Mouse (Mus musculus) midbrain, postnatal 0 days (tissue): ENCODE measurements around the gene Ptpn5. TPM values are rescaled to one million over a fixed set of nuclear protein-coding genes. Genes with fewer than 3 reads are reported as not detected.

Source experiments
- ATAC-seq: fragments of 200-750 bp; cut with Nextera tagmentation; 2 replicates; pipeline ENCODE4 v1.8.0; 2017; ENCODE audit warnings: moderate number of reproducible peaks, mild to moderate bottlenecking, moderate TSS enrichment, moderate library complexity; ENCODE audit not compliant: low FRiP score
- DNase-seq: peaks from one replicate; pipeline ENCODE4 v3.0.0-alpha.2; 2015; ENCODE audit warnings: low spot score
- H3K27ac ChIP-seq: fragments of 300-500 bp; sonication (generic); 2 replicates; pipeline ENCODE4 v1.5.1; 2014; ENCODE audit warnings: low read depth, mild to moderate bottlenecking, low read length, mixed read lengths
- H3K27me3 ChIP-seq: fragments of 300-500 bp; sonication (generic); 2 replicates; pipeline ENCODE4 v1.6.1; 2014; ENCODE audit warnings: low read length, control low read depth, mixed read lengths; ENCODE audit not compliant: insufficient read depth
- H3K36me3 ChIP-seq: fragments of 300-500 bp; sonication (generic); 2 replicates; pipeline ENCODE4 v1.6.1; 2014; ENCODE audit warnings: low read length, control low read depth, mixed read lengths; ENCODE audit not compliant: insufficient read depth
- H3K4me1 ChIP-seq: fragments of 300-500 bp; sonication (generic); 2 replicates; pipeline ENCODE4 v1.6.1; 2014; ENCODE audit warnings: mild to moderate bottlenecking, control low read depth, antibody characterized with exemption, low read length, mixed read lengths; ENCODE audit not compliant: insufficient read depth
- H3K4me2 ChIP-seq: fragments of 300-500 bp; sonication (generic); 2 replicates; pipeline ENCODE4 v1.6.1; 2014; ENCODE audit warnings: low read depth, mild to moderate bottlenecking, low read length, mixed read lengths; ENCODE audit not compliant: poor library complexity, severe bottlenecking
- H3K4me3 ChIP-seq: fragments of 300-500 bp; sonication (generic); 2 replicates; pipeline ENCODE4 v1.5.1; 2014; ENCODE audit warnings: low read depth, mild to moderate bottlenecking, low read length, moderate library complexity
- H3K9ac ChIP-seq: fragments of 300-500 bp; sonication (generic); replicated peaks from 2 replicates; pipeline ENCODE4 v1.6.1; 2014; ENCODE audit warnings: mild to moderate bottlenecking, low read length, moderate library complexity, mixed read lengths; ENCODE audit not compliant: poor library complexity, severe bottlenecking
- H3K9me3 ChIP-seq: fragments of 300-500 bp; sonication (generic); 2 replicates; pipeline ENCODE4 v1.6.1; 2016; ENCODE audit warnings: low read length, control low read depth
- CTCF ChIP-seq: IDR thresholded peaks from 2 replicates; pipeline ENCODE4 v1.5.1; 2016; ENCODE audit warnings: antibody characterized with exemption, mild to moderate bottlenecking
- WGBS: fragments of 180-500 bp; shearing (Covaris S2); extraction: QIAGEN DNeasy Blood & Tissue Kit; methylation state at CpG from one replicate; pipeline ENCODE4 v1.1.7; 2014; 5-methylcytosine and 5-hydroxymethylcytosine counted together
- polyA plus RNA-seq: library from polyadenylated mRNA; unstranded; fragments of >200 nt; fragmentation: Nextera tagmentation; extraction: Ambion mirVana; gene quantifications from 2 replicates; pipeline ENCODE4 v1.2.1, GENCODE M21; 2015
- total RNA-seq: library from RNA; depleted of rRNA; stranded (reverse); fragments of >200 nt; gene quantifications from 2 replicates; pipeline ENCODE4 v1.2.3, GENCODE M21; 2014

The Ptpn5 gene
- total and polyA plus RNA-seq, 2 experiments from 2014 or later = 114 to 187 TPM

GRCm38 (mm10) chr7:47139823-47140325, 6.4 kb upstream of the Ptpn5 start:
- Histone ChIP-seq H3K9ac (no peak overlapping the region), H3K9me3 (no peaks in the 10 kb centered on the region), H3K4me3 (no peak overlapping the region), H3K27ac (no peak overlapping the region), H3K4me1 (no peaks in the 10 kb centered on the region), H3K27me3 (no peaks in the 10 kb centered on the region), H3K4me2 (no peak overlapping the region), H3K36me3 (no peaks in the 10 kb centered on the region)
- ATAC-seq (no peak), DNase-seq (no peak)
- TF ChIP-seq CTCF = no peak
- WGBS = 81% methylated on average over 8 of the region's 8 CpGs

GRCm38 (mm10) chr7:47134570-47134969, 1.1 kb upstream of the Ptpn5 start:
- H3K4me2 ChIP-seq = no peak overlapping the region
- no peak for ATAC-seq
- no peak for DNase-seq

GRCm38 (mm10) chr7:47132931-47133260, 588 bp downstream of the Ptpn5 start:
- H3K9me3 ChIP-seq = no peaks in the 10 kb centered on the region
- H3K36me3 ChIP-seq = no peaks in the 10 kb centered on the region
- no peaks in the 10 kb centered on the region for H3K27me3 ChIP-seq
- under 1% methylated on average over 10 of the region's 10 CpGs for WGBS
- no peak for ATAC-seq
- TF ChIP-seq CTCF = no peak
- H3K4me3 ChIP-seq = peak overlapping the region; percentile 67
- peak overlapping the region; percentile 77 for H3K4me2 ChIP-seq
- H3K27ac ChIP-seq = peak overlapping the region; percentile 90
- peak overlapping the region; percentile 75 for H3K9ac ChIP-seq
- no peak for DNase-seq
- no peaks in the 10 kb centered on the region; the same call in 1 of the 2 replicates for H3K4me1 ChIP-seq

More at GRCm38 (mm10) chr7:47134570-47134969, 1.1 kb upstream of the Ptpn5 start:
- Histone ChIP-seq H3K27ac (no peak overlapping the region), H3K4me3 (no peak overlapping the region), H3K9ac (no peak overlapping the region), H3K36me3 (no peaks in the 10 kb centered on the region), H3K9me3 (no peaks in the 10 kb centered on the region), H3K4me1 (no peaks in the 10 kb centered on the region; the same call in 1 of the 2 replicates), H3K27me3 (no peaks in the 10 kb centered on the region)
- 42% methylated on average over 5 of the region's 5 CpGs for WGBS
- no peak for TF ChIP-seq CTCF

- Histone ChIP-seq H3K9ac (peak overlapping the region; percentile 75), H3K4me1 (no peaks in the 10 kb centered on the region; the same call in 1 of the 2 replicates), H3K27me3 (no peaks in the 10 kb centered on the region), H3K36me3 (no peaks in the 10 kb centered on the region), H3K27ac (peak overlapping the region; percentile 90), H3K4me2 (peak overlapping the region; percentile 77), H3K9me3 (no peaks in the 10 kb centered on the region), H3K4me3 (peak overlapping the region; percentile 67)
- ATAC-seq (peak; percentile 89), DNase-seq (peak; percentile 82)
- TF ChIP-seq CTCF = peak; percentile 67
- 0% methylated on average over 52 of the region's 65 CpGs for WGBS
Observed at GRCm38 (mm10) chr7:47132180-47132930, 1.1 kb downstream of the Ptpn5 start.

GRCm38 (mm10) chr7:47131840-47132179, 1.7 kb downstream of the Ptpn5 start:
- 0% methylated on average over 13 of the region's 15 CpGs for WGBS
- peak overlapping the region; percentile 75 for H3K9ac ChIP-seq
- ATAC-seq (peak; percentile 28), DNase-seq (peak; percentile 42)
- H3K4me1 ChIP-seq = no peaks in the 10 kb centered on the region; the same call in 1 of the 2 replicates
- no peak for TF ChIP-seq CTCF
- H3K9me3 ChIP-seq = no peaks in the 10 kb centered on the region
- H3K4me2 ChIP-seq = peak overlapping the region; percentile 77
- H3K36me3 ChIP-seq = no peaks in the 10 kb centered on the region
- H3K4me3 ChIP-seq = peak overlapping the region; percentile 67
- H3K27ac ChIP-seq = peak overlapping the region; percentile 90
- H3K27me3 ChIP-seq = no peaks in the 10 kb centered on the region

- H3K9ac ChIP-seq = peak overlapping the region; percentile 75
- DNase-seq = peak; percentile 12
- 33% methylated on average over 8 of the region's 8 CpGs for WGBS
- no peak for ATAC-seq
- H3K4me1 ChIP-seq = no peaks in the 10 kb centered on the region; the same call in 1 of the 2 replicates
- H3K4me3 ChIP-seq = peak overlapping the region; percentile 67
- H3K36me3 ChIP-seq = no peaks in the 10 kb centered on the region
- peak overlapping the region; percentile 77 for H3K4me2 ChIP-seq
- peak overlapping the region; percentile 90; the same call in 1 of the 2 replicates for H3K27ac ChIP-seq
- H3K9me3 ChIP-seq = no peaks in the 10 kb centered on the region
- H3K27me3 ChIP-seq = no peaks in the 10 kb centered on the region
- TF ChIP-seq CTCF = peak; percentile 60
Observed at GRCm38 (mm10) chr7:47131258-47131657, 2.2 kb downstream of the Ptpn5 start.
